Mouse (Mus musculus): Measurements from ENCODE around the gene Pygl. TPM values are rescaled to one million over a fixed set of nuclear protein-coding genes. Genes with fewer than 3 reads are reported as not detected.

Gene Pygl
- total and polyA plus RNA-seq, 2 experiments from 2014 or later, result 8.3 to 9.0 TPM

DNA sequence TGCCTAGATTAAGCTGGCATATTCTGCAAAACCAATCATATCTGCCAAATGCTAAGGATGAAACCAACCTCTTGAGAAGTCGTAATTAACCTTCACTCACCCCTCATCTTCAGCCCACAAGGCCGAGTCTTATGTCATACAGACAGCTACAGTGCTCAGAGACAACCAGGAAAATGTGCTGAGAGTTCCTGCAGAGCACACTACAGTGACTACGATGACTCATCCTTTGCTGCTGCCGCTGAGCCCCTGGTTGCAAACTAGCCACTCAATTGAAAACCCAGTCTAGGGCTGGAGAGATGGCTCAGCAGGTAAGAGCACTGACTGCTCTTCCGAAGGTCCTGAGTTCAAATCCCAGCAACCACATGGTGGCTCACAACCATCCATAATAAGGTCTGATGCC lies 8.5 kb upstream of the Pygl start:
- Histone ChIP-seq H3K4me3 (ENCODE audit: low read length) (no peak overlapping the region), H3K4me2 (ENCODE audit: low read depth, low read length) (no peak overlapping the region), H3K4me1 (ENCODE audit: insufficient read depth, low read length) (no peaks in the 10 kb centered on the region), H3K27ac (no peak overlapping the region), H3K9me3 (ENCODE audit: low read length) (no peaks in the 10 kb centered on the region), H3K36me3 (ENCODE audit: insufficient read depth, low read length) (no peaks in the 10 kb centered on the region), H3K9ac (replicated peaks; ENCODE audit: low read length) (no peak overlapping the region), H3K27me3 (ENCODE audit: insufficient read depth, low read length) (no peaks in the 10 kb centered on the region)
- 74% methylated on average over 5 of the region's 5 CpGs for WGBS
- TF ChIP-seq CTCF (IDR thresholded peaks at IDR 0.05; ENCODE audit: low read depth), result no peak
- ATAC-seq, result no peak
- DNase-seq (ENCODE audit: low spot score), result no peak

DNA sequence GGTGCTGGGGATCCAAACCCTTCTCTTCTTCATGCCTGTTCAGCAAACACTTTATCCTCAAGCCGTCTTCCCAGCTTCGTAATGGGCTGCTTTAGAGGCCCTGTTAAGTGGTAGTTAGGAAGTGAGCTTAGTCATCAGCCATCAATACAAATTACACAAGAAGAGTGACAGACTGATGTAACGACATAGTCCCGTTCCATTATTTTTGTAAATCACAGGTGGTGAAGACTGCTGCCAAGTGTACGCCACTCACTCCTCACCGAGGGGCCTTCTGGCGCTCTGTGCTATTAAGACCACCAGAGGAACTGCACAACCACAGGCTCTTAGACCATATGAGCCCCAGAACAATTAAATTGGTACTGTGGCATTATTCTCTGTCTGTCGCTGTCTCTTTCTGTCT lies 7.3 kb upstream of the Pygl start:
- whole genome bisulfite sequencing, result 36% methylated on average over 8 of the region's 8 CpGs
- no peak overlapping the region for H3K27ac ChIP-seq

DNA sequence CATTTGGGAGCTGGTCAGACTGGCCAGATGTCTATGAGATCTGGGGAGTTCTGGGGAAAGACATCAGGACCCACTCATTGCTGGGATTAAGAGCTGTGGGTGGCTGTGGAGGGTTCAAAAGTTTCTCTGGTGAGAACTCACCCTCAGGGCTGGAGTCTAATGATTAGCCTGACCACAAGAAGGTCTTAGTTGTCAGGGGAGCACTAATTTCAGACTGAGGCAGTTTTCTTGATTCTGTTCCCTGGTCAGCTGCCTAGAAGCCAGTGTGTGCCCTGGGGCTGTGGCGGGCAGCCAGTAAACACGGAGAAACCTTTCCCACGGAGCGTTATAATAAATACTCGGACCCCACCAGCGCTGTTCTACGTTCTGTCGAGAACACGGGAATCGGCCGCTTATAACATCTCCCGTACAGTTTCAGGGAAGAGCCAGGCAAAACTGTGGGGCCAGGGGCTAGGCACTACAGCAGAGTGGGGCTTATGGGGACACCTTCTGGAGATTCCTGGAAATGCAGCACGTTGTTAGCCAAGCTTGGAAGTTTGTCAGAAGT lies 3.7 kb upstream of the Pygl start:
- peak; percentile 86 for TF ChIP-seq CTCF (IDR thresholded peaks at IDR 0.05; ENCODE audit: low read depth)
- H3K4me1 ChIP-seq (ENCODE audit: insufficient read depth, low read length), result no peaks in the 10 kb centered on the region
- H3K4me3 ChIP-seq (ENCODE audit: low read length), result peak overlapping the region; percentile 35
- H3K9ac ChIP-seq (replicated peaks; ENCODE audit: low read length), result no peak overlapping the region
- 4% methylated on average over 13 of the region's 13 CpGs for WGBS
- ATAC-seq, result peak; percentile 85
- H3K27me3 ChIP-seq (ENCODE audit: insufficient read depth, low read length), result no peaks in the 10 kb centered on the region
- peak; percentile 91 for DNase-seq (ENCODE audit: low spot score)
- peak overlapping the region; percentile 73 for H3K4me2 ChIP-seq (ENCODE audit: low read depth, low read length)
- H3K36me3 ChIP-seq (ENCODE audit: insufficient read depth, low read length), result no peaks in the 10 kb centered on the region
- H3K9me3 ChIP-seq (ENCODE audit: low read length), result no peaks in the 10 kb centered on the region
- H3K27ac ChIP-seq, result no peak overlapping the region; the same call in 1 of the 2 replicates

More for the DNA sequence above, 7.3 kb upstream of the Pygl start:
- no peak overlapping the region for H3K9ac ChIP-seq (replicated peaks; ENCODE audit: low read length)
- DNase-seq (ENCODE audit: low spot score) (peak; percentile 28), ATAC-seq (no peak)
- no peaks in the 10 kb centered on the region for H3K4me1 ChIP-seq (ENCODE audit: insufficient read depth, low read length)
- no peaks in the 10 kb centered on the region for H3K9me3 ChIP-seq (ENCODE audit: low read length)
- H3K4me3 ChIP-seq (ENCODE audit: low read length), result no peak overlapping the region
- TF ChIP-seq CTCF (IDR thresholded peaks at IDR 0.05; ENCODE audit: low read depth), result no peak
- no peaks in the 10 kb centered on the region for H3K36me3 ChIP-seq (ENCODE audit: insufficient read depth, low read length)
- no peak overlapping the region for H3K4me2 ChIP-seq (ENCODE audit: low read depth, low read length)
- H3K27me3 ChIP-seq (ENCODE audit: insufficient read depth, low read length), result no peaks in the 10 kb centered on the region

DNA sequence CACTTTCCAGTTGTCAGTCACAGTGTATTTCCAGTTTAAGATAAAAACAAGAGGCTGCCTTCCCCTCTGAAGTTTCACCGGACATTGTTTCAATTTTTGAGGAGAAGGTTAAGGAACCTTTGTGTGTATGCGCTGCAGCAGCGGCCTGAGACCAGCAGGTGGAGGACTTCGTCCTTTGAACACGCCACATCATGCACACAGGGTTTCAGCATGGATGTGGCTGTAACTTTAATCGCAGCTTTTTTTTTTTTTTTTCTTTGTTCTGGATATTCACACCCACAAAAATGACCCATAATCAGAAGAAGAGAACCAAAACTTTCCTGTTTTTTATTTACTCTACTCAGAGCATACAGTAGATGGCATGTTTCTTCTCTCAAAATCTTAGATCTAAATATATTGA lies 3.1 kb upstream of the Pygl start:
- 7% methylated on average over 6 of the region's 6 CpGs for WGBS
- Histone ChIP-seq H3K4me1 (ENCODE audit: insufficient read depth, low read length) (no peaks in the 10 kb centered on the region), H3K27me3 (ENCODE audit: insufficient read depth, low read length) (no peaks in the 10 kb centered on the region), H3K27ac (no peak overlapping the region), H3K36me3 (ENCODE audit: insufficient read depth, low read length) (no peaks in the 10 kb centered on the region), H3K9me3 (ENCODE audit: low read length) (no peaks in the 10 kb centered on the region), H3K9ac (replicated peaks; ENCODE audit: low read length) (no peak overlapping the region), H3K4me2 (ENCODE audit: low read depth, low read length) (peak overlapping the region; percentile 73; the same call in 1 of the 2 replicates), H3K4me3 (ENCODE audit: low read length) (no peak overlapping the region)
- DNase-seq (ENCODE audit: low spot score) (peak; percentile 89), ATAC-seq (peak; percentile 74; the same call in 1 of the 2 replicates)
- TF ChIP-seq CTCF (IDR thresholded peaks at IDR 0.05; ENCODE audit: low read depth), result peak; percentile 88

GRCm38 (mm10) chr12:70233637-70234315 lies 2.5 kb upstream of the Pygl start:
- 81% methylated on average over 6 of the region's 6 CpGs for WGBS
- no peak overlapping the region for H3K9ac ChIP-seq (replicated peaks; ENCODE audit: low read length)

GRCm38 (mm10) chr12:70232020-70232544 lies 794 bp upstream of the Pygl start:
- 40% methylated on average over 5 of the region's 5 CpGs for WGBS
- TF ChIP-seq CTCF (IDR thresholded peaks at IDR 0.05; ENCODE audit: low read depth), result no peak
- Histone ChIP-seq H3K36me3 (ENCODE audit: insufficient read depth, low read length) (no peaks in the 10 kb centered on the region), H3K27me3 (ENCODE audit: insufficient read depth, low read length) (no peaks in the 10 kb centered on the region), H3K4me2 (ENCODE audit: low read depth, low read length) (no peak overlapping the region), H3K9ac (replicated peaks; ENCODE audit: low read length) (no peak overlapping the region), H3K4me3 (ENCODE audit: low read length) (no peak overlapping the region), H3K9me3 (ENCODE audit: low read length) (no peaks in the 10 kb centered on the region), H3K4me1 (ENCODE audit: insufficient read depth, low read length) (peaks cover 1% of the 10 kb centered on the region; the same call in 1 of the 2 replicates), H3K27ac (no peak overlapping the region)
- ATAC-seq, result no peak; the same call in 1 of the 2 replicates
- peak; percentile 52 for DNase-seq (ENCODE audit: low spot score)

More at GRCm38 (mm10) chr12:70233637-70234315, 2.5 kb upstream of the Pygl start:
- H3K9me3 ChIP-seq (ENCODE audit: low read length), result no peaks in the 10 kb centered on the region
- H3K27me3 ChIP-seq (ENCODE audit: insufficient read depth, low read length), result no peaks in the 10 kb centered on the region
- no peak overlapping the region for H3K4me2 ChIP-seq (ENCODE audit: low read depth, low read length)
- no peak for DNase-seq (ENCODE audit: low spot score)
- no peaks in the 10 kb centered on the region for H3K4me1 ChIP-seq (ENCODE audit: insufficient read depth, low read length)
- no peak for ATAC-seq
- no peak for TF ChIP-seq CTCF (IDR thresholded peaks at IDR 0.05; ENCODE audit: low read depth)
- no peaks in the 10 kb centered on the region for H3K36me3 ChIP-seq (ENCODE audit: insufficient read depth, low read length)
- no peak overlapping the region for H3K27ac ChIP-seq
- no peak overlapping the region for H3K4me3 ChIP-seq (ENCODE audit: low read length)

DNA sequence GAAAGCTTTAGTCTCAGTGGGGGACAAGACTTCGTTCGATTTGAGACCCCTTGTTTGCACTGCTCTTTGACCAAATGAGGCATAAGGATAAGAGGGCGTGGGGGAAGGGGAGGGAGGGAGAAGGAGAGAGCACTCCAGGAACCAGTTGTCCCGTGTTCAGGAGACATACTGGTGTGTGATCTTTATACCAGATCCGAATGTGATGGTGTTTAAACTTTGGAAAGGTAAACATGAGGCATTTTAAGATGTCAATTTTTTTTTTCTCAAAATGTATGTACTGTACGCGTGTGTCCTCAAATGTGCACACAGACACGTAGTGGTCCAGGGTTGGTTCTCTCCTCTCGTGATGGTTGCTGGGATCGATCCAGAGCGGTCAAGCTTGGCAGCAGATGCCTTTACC lies 3.1 kb downstream of the Pygl start:
- H3K36me3 ChIP-seq (ENCODE audit: insufficient read depth, low read length), result no peaks in the 10 kb centered on the region
- DNase-seq (ENCODE audit: low spot score) (no peak), ATAC-seq (no peak)
- H3K27me3 ChIP-seq (ENCODE audit: insufficient read depth, low read length), result no peaks in the 10 kb centered on the region
- no peak overlapping the region for H3K27ac ChIP-seq
- H3K4me1 ChIP-seq (ENCODE audit: insufficient read depth, low read length), result peaks cover 6% of the 10 kb centered on the region; the same call in 1 of the 2 replicates
- no peak overlapping the region for H3K4me2 ChIP-seq (ENCODE audit: low read depth, low read length)
- 73% methylated on average over 11 of the region's 11 CpGs for WGBS
- no peak for TF ChIP-seq CTCF (IDR thresholded peaks at IDR 0.05; ENCODE audit: low read depth)
- H3K9ac ChIP-seq (replicated peaks; ENCODE audit: low read length), result no peak overlapping the region
- H3K9me3 ChIP-seq (ENCODE audit: low read length), result no peaks in the 10 kb centered on the region
- H3K4me3 ChIP-seq (ENCODE audit: low read length), result no peak overlapping the region
